Mouse (Mus musculus): ENCODE measurements around the gene Zbp1. TPM values are rescaled to one million over a fixed set of nuclear protein-coding genes. Genes with fewer than 3 reads are reported as not detected.

Zbp1 gene
- polyA plus RNA-seq, 1 experiment from 2014 or later, result 0.17 TPM

DNA sequence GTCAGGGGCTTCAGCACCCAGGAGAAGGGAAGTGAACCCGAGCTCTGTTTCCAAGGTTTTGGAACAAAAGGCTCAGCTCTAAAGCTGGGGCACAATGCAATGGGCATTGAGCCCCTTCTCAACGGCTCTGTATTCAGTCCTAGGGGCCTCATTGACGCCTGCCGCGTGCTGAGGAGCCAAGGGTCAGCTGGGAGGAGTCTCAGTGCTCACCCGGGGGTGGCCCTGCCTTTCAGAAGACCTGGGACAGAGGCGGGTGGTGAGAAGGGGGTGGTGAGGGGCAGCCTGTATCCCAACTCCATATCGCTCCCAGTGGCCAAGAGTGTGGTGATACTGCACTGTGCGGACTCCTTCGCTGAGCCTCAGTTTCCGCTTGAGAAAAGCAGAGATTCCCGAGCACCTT lies 24.2 kb upstream of the Zbp1 start:
- H3K27ac ChIP-seq, result peak overlapping the region; percentile 75
- peak; percentile 83 for DNase-seq (ENCODE audit: low spot score)
- peaks cover 77% of the 10 kb centered on the region for H3K27me3 ChIP-seq (ENCODE audit: insufficient read depth, poor library complexity, severe bottlenecking)
- H3K36me3 ChIP-seq, result no peaks in the 10 kb centered on the region
- H3K4me1 ChIP-seq (replicated peaks), result peaks cover 88% of the 10 kb centered on the region
- peak overlapping the region; percentile 5; the same call in 1 of the 2 replicates for H3K4me3 ChIP-seq
- WGBS, result 10% methylated on average over 12 of the region's 12 CpGs
- no peaks in the 10 kb centered on the region for H3K9me3 ChIP-seq

DNA sequence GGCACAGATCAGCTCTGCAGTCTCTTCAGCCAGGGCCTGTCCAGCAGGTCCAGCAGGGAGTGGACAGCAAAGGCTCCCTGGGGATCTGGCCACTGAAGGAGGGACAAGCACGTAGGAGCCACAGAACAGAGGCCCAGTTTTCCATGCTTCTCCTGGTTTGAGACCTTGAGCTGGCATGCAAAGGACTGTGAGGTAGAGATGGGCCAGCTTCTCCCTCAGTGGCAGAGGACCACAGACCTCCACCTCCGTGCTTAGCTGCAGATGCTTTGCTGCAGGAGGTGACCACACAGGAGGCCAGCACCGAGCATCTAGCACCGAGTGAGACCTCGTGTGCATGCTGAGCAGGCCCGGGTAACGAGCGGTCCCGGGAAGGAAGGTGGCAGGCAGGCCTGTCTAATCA lies 22.0 kb upstream of the Zbp1 start:
- Histone ChIP-seq H3K27ac (0 out of 2 replicates have a peak overlapping the region, but pooled peaks have one; percentile 23), H3K27me3 (ENCODE audit: insufficient read depth, poor library complexity, severe bottlenecking) (peaks cover 65% of the 10 kb centered on the region), H3K4me1 (replicated peaks) (peaks cover 88% of the 10 kb centered on the region)

DNA sequence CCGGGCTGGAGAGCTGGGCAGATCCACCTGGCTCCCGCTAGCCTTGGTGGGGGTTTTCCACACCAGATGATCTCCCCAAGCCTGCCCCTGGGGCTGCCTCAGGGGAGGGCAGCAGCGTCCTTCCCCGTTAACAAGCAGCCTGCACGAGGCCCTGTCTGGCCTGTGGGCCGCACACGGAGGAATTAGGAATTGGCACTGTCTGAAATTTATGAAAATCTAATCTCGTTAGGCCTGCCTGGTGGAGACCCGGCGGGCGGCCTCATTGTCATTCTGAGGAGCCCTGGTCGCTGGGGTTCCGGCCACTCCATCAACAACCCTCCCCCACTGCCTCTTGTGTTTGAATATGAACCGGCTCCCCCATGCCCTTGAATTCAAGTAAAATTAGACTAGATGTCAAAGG lies 19.8 kb upstream of the Zbp1 start:
- 8% methylated on average over 14 of the region's 14 CpGs for WGBS
- Histone ChIP-seq H3K27me3 (ENCODE audit: insufficient read depth, poor library complexity, severe bottlenecking) (peaks cover 50% of the 10 kb centered on the region), H3K4me3 (peak overlapping the region; percentile 27), H3K9me3 (no peaks in the 10 kb centered on the region), H3K4me1 (replicated peaks) (peaks cover 93% of the 10 kb centered on the region), H3K36me3 (peaks cover 2% of the 10 kb centered on the region; the same call in 1 of the 2 replicates), H3K27ac (peak overlapping the region; percentile 81)
- peak; percentile 49 for DNase-seq (ENCODE audit: low spot score)

More for the DNA sequence above, 22.0 kb upstream of the Zbp1 start:
- Histone ChIP-seq H3K36me3 (no peaks in the 10 kb centered on the region), H3K4me3 (no peak overlapping the region), H3K9me3 (no peaks in the 10 kb centered on the region)
- no peak for DNase-seq (ENCODE audit: low spot score)
- 48% methylated on average over 9 of the region's 9 CpGs for WGBS

DNA sequence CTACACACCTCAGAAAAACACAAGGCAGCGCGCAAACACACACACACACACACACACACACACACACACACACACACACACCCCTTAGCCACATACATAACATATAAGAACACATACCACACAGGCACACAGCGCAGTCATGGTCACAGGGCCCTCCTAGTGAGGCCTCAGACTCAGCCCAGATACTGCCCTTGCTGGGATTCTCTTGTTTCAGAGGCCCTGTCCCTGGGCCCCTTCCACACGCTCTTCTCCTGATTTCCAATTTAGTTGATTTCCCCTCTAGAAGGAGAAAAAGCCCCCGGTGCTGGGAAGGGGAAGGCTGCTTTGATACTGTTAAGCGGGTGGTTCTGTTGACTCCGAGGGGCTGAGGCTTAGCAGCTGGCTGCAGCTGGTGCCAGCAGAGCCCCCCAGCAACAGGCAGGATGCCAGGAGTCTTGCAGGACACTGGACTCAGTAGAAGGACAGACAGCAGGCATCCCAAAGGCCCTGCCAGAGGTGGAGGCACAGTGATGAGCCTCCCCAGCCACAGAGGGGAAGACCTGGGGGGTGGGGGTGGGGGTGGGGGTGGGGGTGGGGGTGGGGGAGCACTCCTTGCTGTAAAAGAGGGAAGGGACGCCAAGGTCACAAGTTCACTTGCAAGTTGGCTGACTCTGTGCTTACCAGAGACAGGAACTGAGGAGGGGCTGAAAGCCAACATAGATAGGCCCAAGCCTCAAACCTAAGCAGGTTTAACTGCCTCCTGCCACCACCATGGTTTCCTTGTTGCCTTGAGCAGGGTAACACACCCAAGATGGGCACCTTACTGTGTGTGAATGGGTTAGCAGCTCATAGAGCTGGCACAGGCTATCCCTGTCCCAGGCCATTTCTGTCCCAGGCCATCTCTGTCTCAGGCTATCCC lies 17.0 kb upstream of the Zbp1 start:
- peak overlapping the region; percentile 81 for H3K27ac ChIP-seq
- no peak overlapping the region for H3K4me3 ChIP-seq
- peaks cover 30% of the 10 kb centered on the region for H3K27me3 ChIP-seq (ENCODE audit: insufficient read depth, poor library complexity, severe bottlenecking)
- 66% methylated on average over 8 of the region's 8 CpGs for WGBS
- H3K4me1 ChIP-seq (replicated peaks), result peaks cover 68% of the 10 kb centered on the region
- no peak for DNase-seq (ENCODE audit: low spot score)
- H3K9me3 ChIP-seq, result no peaks in the 10 kb centered on the region
- H3K36me3 ChIP-seq, result peaks cover 31% of the 10 kb centered on the region

DNA sequence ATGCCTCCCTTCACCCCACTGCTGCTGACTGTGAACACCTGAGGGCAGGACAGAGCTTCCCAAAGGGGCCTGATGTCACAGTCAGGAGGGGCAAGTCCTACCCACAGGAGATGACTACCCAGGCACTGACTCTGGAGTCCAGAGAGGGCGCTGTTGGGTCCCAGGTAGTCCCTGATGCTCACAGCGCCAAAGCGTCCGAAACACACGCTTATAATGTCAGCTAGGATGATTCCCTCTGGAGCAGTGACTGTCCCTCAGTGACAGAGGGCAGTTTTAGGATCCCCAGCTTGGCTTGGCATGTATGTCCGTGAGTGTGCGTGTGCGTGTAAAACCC lies 14.0 kb upstream of the Zbp1 start:
- Histone ChIP-seq H3K4me1 (replicated peaks) (peaks cover 50% of the 10 kb centered on the region), H3K4me3 (no peak overlapping the region)

DNA sequence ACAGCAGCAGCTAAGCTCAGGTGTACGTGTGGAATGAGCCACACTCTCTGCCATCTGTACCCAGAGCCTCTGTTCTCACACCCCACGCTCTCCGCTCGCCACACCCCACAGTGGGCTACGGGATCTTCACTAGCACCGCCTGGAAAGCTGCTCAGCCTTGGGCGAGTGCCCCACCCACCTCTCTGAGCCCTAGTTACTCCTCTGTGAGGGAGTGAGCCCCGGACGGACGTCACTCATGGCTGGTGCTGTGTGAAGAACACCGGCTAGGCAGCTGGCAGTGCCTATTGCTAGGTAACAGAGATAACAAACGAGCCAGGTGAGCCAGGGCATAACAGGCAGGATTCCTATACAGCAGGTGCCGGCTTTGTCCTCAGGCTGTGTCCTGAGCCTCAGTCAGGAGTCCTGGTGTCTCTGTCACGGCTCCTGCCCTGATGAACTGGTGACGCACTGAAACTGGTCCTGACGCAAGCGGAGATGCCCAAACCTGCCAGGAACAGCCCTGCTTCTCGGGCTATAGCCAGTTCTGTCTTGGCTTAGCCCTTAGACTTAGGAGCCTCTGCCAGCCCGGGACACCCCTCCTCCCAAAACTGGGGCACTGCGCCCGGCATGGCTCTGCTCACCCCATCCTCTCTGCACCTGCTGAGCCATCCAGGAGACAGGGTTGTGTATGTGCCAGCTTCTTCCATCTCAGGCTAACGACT lies 13.5 kb upstream of the Zbp1 start:
- Histone ChIP-seq H3K9me3 (no peaks in the 10 kb centered on the region), H3K4me3 (no peak overlapping the region), H3K4me1 (replicated peaks) (peaks cover 46% of the 10 kb centered on the region), H3K36me3 (peaks cover 50% of the 10 kb centered on the region), H3K27me3 (ENCODE audit: insufficient read depth, poor library complexity, severe bottlenecking) (peaks cover 13% of the 10 kb centered on the region), H3K27ac (no peak overlapping the region)
- no peak for DNase-seq (ENCODE audit: low spot score)
- WGBS, result 81% methylated on average over 22 of the region's 22 CpGs

More for the DNA sequence above, 14.0 kb upstream of the Zbp1 start:
- 74% methylated on average over 8 of the region's 8 CpGs for WGBS
- Histone ChIP-seq H3K27ac (no peak overlapping the region), H3K36me3 (peaks cover 46% of the 10 kb centered on the region), H3K27me3 (ENCODE audit: insufficient read depth, poor library complexity, severe bottlenecking) (peaks cover 16% of the 10 kb centered on the region), H3K9me3 (no peaks in the 10 kb centered on the region)
- no peak for DNase-seq (ENCODE audit: low spot score)

DNA sequence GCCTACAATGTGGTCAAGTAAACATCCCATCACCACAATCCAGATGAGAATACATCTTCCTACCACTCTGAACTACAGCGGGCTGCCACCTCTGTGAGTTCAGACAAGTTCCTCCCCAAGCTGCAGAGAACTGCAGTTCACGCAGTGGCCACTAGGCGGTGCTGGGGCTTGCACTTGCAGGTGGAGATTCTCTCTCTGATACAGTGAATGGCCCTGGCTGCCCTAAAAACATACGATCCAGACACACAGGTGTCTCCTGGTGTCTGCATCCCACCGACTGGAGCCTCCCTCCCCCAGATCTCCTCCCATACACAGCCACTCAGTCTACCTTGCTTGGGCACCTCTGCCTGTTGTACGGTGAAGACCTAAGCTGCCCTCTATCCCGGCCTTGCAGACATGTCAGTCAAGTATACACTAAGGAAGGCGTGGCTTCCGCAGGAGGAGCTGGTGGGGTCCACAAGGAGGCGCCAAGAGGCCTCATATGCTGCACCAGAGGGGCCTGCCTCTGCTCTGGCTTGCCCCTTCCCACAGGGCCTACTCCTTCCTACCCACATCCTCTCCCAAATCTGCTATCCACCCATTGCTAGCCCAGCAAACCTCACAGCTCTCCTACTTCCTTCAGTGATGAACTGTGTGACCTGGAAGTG lies 11.0 kb upstream of the Zbp1 start:
- Histone ChIP-seq H3K36me3 (peaks cover 61% of the 10 kb centered on the region), H3K27ac (peak overlapping the region; percentile 62; the same call in 1 of the 2 replicates), H3K4me3 (peak overlapping the region; percentile 33), H3K9me3 (no peaks in the 10 kb centered on the region), H3K4me1 (replicated peaks) (peaks cover 31% of the 10 kb centered on the region), H3K27me3 (ENCODE audit: insufficient read depth, poor library complexity, severe bottlenecking) (peaks cover 10% of the 10 kb centered on the region; the same call in 1 of the 2 replicates)
- peak; percentile 93 for DNase-seq (ENCODE audit: low spot score)
- WGBS, result 5% methylated on average over 10 of the region's 10 CpGs

DNA sequence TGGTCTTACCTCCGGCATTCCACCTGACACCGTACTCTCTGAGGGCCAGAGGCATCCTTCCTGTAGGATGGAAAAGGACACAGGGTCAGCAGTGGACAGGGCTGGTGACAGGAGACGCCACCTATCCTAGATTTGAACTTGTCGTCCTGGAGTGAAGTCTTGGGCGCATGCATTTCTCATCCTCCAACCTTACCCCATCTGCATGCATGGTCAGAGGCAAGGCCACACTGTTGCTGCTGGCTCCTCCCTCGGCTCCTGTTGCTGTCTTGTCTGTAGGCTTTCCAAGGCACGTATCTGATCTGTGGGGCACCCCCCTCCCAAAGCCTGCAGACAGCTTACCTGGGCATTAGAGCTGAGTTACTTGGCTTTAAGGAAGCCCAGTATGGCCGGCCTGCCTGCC lies 9.8 kb upstream of the Zbp1 start:
- no peak overlapping the region for H3K4me3 ChIP-seq
- peaks cover 10% of the 10 kb centered on the region; the same call in 1 of the 2 replicates for H3K27me3 ChIP-seq (ENCODE audit: insufficient read depth, poor library complexity, severe bottlenecking)
- no peaks in the 10 kb centered on the region for H3K9me3 ChIP-seq
- no peak for DNase-seq (ENCODE audit: low spot score)
- H3K36me3 ChIP-seq, result peaks cover 59% of the 10 kb centered on the region
- peaks cover 24% of the 10 kb centered on the region for H3K4me1 ChIP-seq (replicated peaks)
- 88% methylated on average over 8 of the region's 8 CpGs for WGBS
- no peak overlapping the region for H3K27ac ChIP-seq

DNA sequence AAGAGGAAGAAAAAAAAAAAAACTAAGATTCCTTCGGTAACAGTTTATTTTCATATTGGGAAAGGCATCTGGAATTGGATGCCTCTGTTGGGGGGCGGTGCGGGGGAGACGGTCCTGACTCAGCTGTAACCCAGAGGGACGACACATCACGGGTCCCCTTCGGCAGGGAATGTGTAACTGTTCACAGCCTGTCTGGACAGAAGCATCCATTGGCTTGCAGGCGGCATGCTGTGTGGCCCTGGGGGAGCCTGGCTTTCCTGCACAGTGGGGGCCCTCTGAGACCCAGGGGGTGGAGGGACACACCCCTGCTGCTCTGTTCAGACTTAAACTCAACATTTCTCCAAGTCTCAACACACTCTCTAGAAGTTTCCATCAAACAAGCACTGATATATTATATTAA lies 8.1 kb upstream of the Zbp1 start:
- WGBS, result 93% methylated on average over 8 of the region's 8 CpGs
- Histone ChIP-seq H3K4me1 (replicated peaks) (peaks cover 21% of the 10 kb centered on the region), H3K4me3 (no peak overlapping the region), H3K27me3 (ENCODE audit: insufficient read depth, poor library complexity, severe bottlenecking) (peaks cover 5% of the 10 kb centered on the region; the same call in 1 of the 2 replicates), H3K9me3 (no peaks in the 10 kb centered on the region), H3K36me3 (peaks cover 41% of the 10 kb centered on the region), H3K27ac (no peak overlapping the region)
- no peak for DNase-seq (ENCODE audit: low spot score)

DNA sequence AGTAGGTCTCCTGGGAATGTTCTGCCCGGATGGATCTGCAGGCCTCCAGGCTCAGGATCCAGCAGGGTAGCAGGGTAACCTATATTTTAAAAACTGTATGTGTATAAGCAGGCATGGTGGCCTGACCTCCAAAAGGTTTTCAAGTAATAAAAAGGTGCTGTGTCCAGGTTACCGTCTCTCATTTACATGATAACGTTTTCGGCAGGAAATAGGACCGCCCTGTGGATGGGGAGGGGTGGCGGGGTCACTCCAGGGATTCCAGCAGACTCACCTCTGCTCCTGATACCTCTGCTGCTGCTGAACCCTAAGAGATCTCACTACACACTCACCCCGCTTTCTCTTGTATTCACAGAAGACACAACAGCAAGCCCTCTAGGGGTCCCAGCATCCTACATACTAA lies 7.2 kb upstream of the Zbp1 start:
- no peak overlapping the region for H3K4me3 ChIP-seq
- no peaks in the 10 kb centered on the region for H3K9me3 ChIP-seq
- peaks cover 32% of the 10 kb centered on the region for H3K36me3 ChIP-seq
- no peak overlapping the region for H3K27ac ChIP-seq
- 85% methylated on average over 7 of the region's 7 CpGs for WGBS
- DNase-seq (ENCODE audit: low spot score), result no peak
- H3K4me1 ChIP-seq (replicated peaks), result peaks cover 21% of the 10 kb centered on the region
- H3K27me3 ChIP-seq (ENCODE audit: insufficient read depth, poor library complexity, severe bottlenecking), result peaks cover 5% of the 10 kb centered on the region; the same call in 1 of the 2 replicates

DNA sequence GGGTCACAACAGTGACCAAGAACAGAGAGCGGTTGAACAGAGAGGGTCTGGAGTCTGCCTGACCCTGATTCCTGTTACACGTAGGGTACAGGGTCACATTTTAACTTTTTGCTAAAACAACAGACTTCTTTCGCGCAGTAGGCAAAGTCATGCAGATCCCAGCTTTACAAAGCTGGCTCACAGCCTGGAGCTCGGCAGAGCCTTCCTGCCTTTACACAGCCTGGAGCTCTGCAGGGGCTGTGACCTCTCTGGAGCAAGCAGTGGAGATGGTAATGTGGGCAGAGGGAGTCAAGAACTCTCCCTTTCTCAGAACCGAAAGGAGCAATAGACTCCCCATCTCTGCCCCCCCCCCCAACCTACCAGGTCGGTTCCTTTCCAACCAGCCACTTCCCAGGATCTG lies 6.1 kb upstream of the Zbp1 start:
- no peak overlapping the region for H3K27ac ChIP-seq
- no peak overlapping the region for H3K4me3 ChIP-seq
- peaks cover 5% of the 10 kb centered on the region; the same call in 1 of the 2 replicates for H3K27me3 ChIP-seq (ENCODE audit: insufficient read depth, poor library complexity, severe bottlenecking)
- WGBS, result 61% methylated on average over 7 of the region's 7 CpGs
- DNase-seq (ENCODE audit: low spot score), result no peak
- peaks cover 30% of the 10 kb centered on the region for H3K36me3 ChIP-seq
- H3K9me3 ChIP-seq, result no peaks in the 10 kb centered on the region
- peaks cover 14% of the 10 kb centered on the region for H3K4me1 ChIP-seq (replicated peaks)

DNA sequence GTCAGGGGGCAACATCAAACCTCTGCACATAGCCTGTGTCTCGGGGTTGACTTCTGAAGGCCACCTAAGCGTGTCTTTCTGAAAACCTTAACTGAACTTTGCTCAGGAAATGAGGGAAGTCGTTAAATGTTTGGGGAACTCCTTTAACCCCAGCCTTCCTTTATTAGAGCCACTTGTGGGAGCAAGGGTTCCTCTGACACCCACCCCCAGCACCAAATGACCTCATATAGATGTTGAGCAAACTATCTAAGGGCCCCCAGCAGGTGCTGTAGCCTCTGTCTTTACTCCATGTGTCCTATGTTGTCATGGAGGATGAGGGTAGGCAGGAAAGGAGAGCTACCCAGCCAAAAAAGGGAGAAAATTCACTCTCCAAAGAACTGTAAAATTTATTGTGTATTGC lies 5.4 kb upstream of the Zbp1 start:
- Histone ChIP-seq H3K27me3 (ENCODE audit: insufficient read depth, poor library complexity, severe bottlenecking) (peaks cover 5% of the 10 kb centered on the region; the same call in 1 of the 2 replicates), H3K36me3 (peaks cover 28% of the 10 kb centered on the region), H3K9me3 (no peaks in the 10 kb centered on the region), H3K4me1 (replicated peaks) (peaks cover 11% of the 10 kb centered on the region; the same call in 1 of the 2 replicates), H3K4me3 (no peak overlapping the region), H3K27ac (no peak overlapping the region)
- DNase-seq (ENCODE audit: low spot score), result no peak
- 79% methylated on average over 3 of the region's 3 CpGs for WGBS

Measured in hindbrain, embryonic 10.5 days (tissue).